Comparison of ENCODE assay signal across 16 mouse cellular contexts in the genomic region with DNA sequence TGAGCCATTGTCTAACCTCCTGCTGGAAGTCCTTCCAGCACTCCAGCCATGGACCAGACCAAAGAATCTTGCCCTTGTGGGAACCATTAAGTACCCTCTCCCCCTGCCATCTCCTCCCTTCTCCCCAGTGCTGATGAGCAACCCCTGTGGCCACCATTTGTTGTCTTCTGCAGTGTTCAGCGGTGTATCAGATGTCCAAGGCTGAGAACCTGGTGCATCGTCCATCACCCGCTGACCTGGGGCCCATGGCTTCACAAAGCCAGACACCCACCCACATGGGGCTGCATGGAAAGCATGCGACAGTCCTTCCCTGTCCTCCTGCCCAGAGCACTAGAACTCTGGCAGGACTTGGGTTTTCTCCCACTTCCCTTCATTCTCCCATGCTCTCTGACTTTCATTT.
"Had no signal": no experiment of that assay in that cellular context is flagged by ENCODE, and none has a peak within 500 bp of the region (broad histone marks: within the 10 kb centered on the region; RNA-seq: fewer than 3 reads in every experiment).

No protein-coding gene starts in this region.

- DNase-seq: cerebellum, adult 8-10 months; cerebellum, adult 9-10 months; cerebellum, adult 9-11 months; cerebellum, postnatal 10 days; cerebellum, postnatal 14 days; cerebellum, postnatal 25 days; cerebellum, postnatal 36 days; embryo, embryonic 11 days; forebrain, postnatal 0 days; gastrocnemius, adult 2 months; gastrocnemius, postnatal 10 days; gastrocnemius, postnatal 14 days; gastrocnemius, postnatal 25 days; gastrocnemius, postnatal 36 days; heart, adult 18-20 months; heart, adult 2 months had no signal
